Mouse (Mus musculus) limb, embryonic 11.5 days (tissue): ENCODE results near the gene Raet1e. TPM values are rescaled to one million over a fixed set of nuclear protein-coding genes. Genes with fewer than 3 reads are reported as not detected.

ENCODE experiments used
- ATAC-seq: fragments of 200-750 bp; cut with Nextera tagmentation; 2 replicates; pipeline ENCODE4 v1.8.0; 2017; ENCODE audit warnings: low read depth; ENCODE audit not compliant: insufficient number of reproducible peaks, low FRiP score, low TSS enrichment
- DNase-seq: peaks from one replicate; pipeline ENCODE4 v3.0.0-alpha.2; 2015; ENCODE audit warnings: low spot score
- H3K27ac ChIP-seq: fragments of 300-500 bp; sonication (generic); replicated peaks from 2 replicates; pipeline ENCODE4 v1.5.1; 2014; ENCODE audit warnings: low read depth, mild to moderate bottlenecking, low read length
- H3K27me3 ChIP-seq: fragments of 300-500 bp; sonication (generic); 2 replicates; pipeline ENCODE4 v1.6.1; 2014; ENCODE audit warnings: mild to moderate bottlenecking, low read length, mixed read lengths; ENCODE audit not compliant: control insufficient read depth, insufficient read depth
- H3K36me3 ChIP-seq: fragments of 300-500 bp; sonication (generic); 2 replicates; pipeline ENCODE4 v1.6.1; 2014; ENCODE audit warnings: mild to moderate bottlenecking, low read length, moderate library complexity, mixed read lengths; ENCODE audit not compliant: control insufficient read depth, insufficient read depth
- H3K4me1 ChIP-seq: fragments of 300-500 bp; sonication (generic); 2 replicates; pipeline ENCODE4 v1.6.1; 2014; ENCODE audit warnings: low read length, mixed read lengths; ENCODE audit not compliant: control insufficient read depth, insufficient read depth
- H3K4me2 ChIP-seq: fragments of 300-500 bp; sonication (generic); 2 replicates; pipeline ENCODE4 v1.6.1; 2014; ENCODE audit warnings: low read depth, mild to moderate bottlenecking, moderate library complexity; ENCODE audit not compliant: severe bottlenecking
- H3K4me3 ChIP-seq: fragments of 300-500 bp; sonication (generic); 2 replicates; pipeline ENCODE4 v1.5.1; 2014; ENCODE audit warnings: low read depth, low read length
- H3K9ac ChIP-seq: fragments of 300-500 bp; sonication (generic); 2 replicates; pipeline ENCODE4 v1.6.1; 2014; ENCODE audit warnings: mild to moderate bottlenecking, low read length
- H3K9me3 ChIP-seq: fragments of 300-500 bp; sonication (generic); 2 replicates; pipeline ENCODE4 v1.6.1; 2016; ENCODE audit warnings: low read length; ENCODE audit not compliant: control insufficient read depth
- WGBS: fragments of 180-500 bp; shearing (Covaris S2); extraction: QIAGEN DNeasy Blood & Tissue Kit; methylation state at CpG from one replicate; pipeline ENCODE4 v1.1.7; 2014; 5-methylcytosine and 5-hydroxymethylcytosine counted together
- polyA plus RNA-seq: library from polyadenylated mRNA; unstranded; fragments of >200 nt; fragmentation: Nextera tagmentation; extraction: Ambion mirVana; gene quantifications from 2 replicates; pipeline ENCODE4 v1.2.1, GENCODE M21; 2014

The Raet1e gene
- polyA plus RNA-seq, 1 experiment from 2014 or later = 14.3 TPM

- Histone ChIP-seq H3K4me3 (no peak overlapping the region), H3K4me1 (no peaks in the 10 kb centered on the region), H3K4me2 (no peak overlapping the region), H3K9me3 (no peaks in the 10 kb centered on the region), H3K36me3 (no peaks in the 10 kb centered on the region), H3K27me3 (no peaks in the 10 kb centered on the region), H3K27ac (no peak overlapping the region), H3K9ac (no peak overlapping the region)
- WGBS = 44% methylated on average over 6 of the region's 6 CpGs
- ATAC-seq (no peak), DNase-seq (no peak)
These were observed 124.4 kb downstream of the Raet1e start for GRCm38 (mm10) chr10:22282816-22283215.

DNA sequence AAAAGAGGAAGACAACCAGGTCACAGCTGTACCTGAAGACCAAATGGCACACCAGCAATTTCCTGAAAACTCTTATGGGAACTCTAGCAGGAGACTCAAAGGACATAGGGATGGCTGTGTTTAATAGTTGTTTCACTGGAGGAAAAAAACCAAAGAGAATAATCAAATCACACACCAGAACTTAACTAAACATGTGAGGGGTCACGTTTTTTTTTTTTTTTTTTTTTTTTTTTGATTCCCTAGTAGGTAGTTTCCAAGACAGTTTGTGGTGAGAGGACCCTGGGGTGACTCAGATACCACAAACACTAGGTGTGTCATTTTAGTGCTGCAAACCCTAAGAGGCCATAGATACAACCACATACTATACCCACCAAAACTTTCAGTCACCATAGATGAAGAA lies 137.3 kb downstream of the Raet1e start:
- WGBS = 24% methylated on average over 1 of the region's 1 CpGs
- Histone ChIP-seq H3K4me2 (no peak overlapping the region), H3K4me1 (no peaks in the 10 kb centered on the region), H3K27me3 (no peaks in the 10 kb centered on the region), H3K4me3 (no peak overlapping the region), H3K27ac (no peak overlapping the region), H3K9ac (no peak overlapping the region), H3K9me3 (no peaks in the 10 kb centered on the region), H3K36me3 (no peaks in the 10 kb centered on the region)
- DNase-seq (no peak), ATAC-seq (no peak)

DNA sequence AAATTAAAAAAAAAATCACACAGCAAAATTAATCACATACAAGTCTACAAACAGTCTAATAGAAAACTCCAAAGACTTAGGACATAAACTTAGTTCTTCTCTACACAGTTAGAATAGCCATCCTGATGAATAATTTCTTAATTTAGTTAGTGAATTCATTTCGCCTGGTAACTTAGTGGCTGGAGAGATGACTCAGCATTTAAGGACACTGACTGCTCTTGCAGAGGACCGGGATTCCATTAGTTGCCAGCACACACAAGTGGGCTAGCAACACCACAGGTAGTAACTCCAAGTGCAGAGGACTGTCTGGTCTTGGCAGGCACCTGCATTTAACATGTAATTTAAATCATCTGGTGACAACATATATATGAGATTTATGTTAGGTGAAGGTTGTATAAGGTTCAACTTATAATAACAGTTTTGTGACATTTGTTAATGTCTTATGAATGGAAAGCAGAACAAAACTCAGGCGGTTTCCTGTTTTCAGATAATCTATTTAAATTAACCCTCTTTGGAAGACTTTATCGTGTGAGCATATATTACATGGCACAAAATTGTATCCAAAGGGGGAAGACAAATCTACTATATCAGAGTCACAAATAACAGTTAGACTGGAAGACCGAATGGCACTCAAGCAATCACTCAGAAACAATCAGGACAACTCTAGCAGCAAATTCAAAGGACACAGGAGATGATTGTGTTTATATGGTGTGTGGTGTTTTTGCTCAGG lies 138.8 kb downstream of the Raet1e start:
- WGBS = 81% methylated on average over 5 of the region's 5 CpGs

DNA sequence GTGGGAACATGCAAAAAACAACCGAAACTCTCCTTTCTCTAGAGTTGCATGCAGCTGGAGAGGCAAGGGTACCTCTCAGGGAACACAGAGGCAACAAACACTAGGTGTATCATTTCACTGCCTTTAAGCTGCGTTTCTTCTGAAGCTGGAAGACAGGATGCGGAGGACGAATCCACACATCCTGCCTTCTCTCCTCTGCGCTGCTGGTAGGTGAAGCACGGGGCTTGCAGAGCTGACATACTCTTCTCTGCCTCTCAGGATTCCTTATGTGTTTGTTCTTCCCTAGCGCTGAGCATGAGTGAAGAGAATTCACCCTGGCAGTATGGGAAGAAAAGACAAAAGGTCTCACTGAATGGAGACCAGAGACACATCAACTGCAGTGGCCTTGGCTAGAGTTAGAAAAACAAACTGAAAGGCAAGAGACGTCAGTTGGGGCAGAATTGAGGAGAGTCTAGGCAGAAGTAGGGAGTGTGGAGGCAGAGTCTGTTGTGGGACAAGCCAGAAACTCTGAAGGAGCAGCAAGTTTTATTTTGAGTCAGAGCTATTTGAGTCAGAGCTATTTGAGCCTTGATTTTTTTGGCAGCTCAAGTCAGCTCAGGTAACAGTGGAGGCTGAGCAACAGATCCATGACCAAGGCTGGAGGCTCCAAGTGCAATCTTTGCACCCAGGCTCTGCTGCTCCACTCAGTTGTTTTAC lies 139.5 kb downstream of the Raet1e start:
- ATAC-seq (no peak), DNase-seq (no peak)
- Histone ChIP-seq H3K27ac (no peak overlapping the region), H3K9ac (no peak overlapping the region), H3K9me3 (no peaks in the 10 kb centered on the region), H3K4me3 (no peak overlapping the region), H3K36me3 (no peaks in the 10 kb centered on the region), H3K4me1 (no peaks in the 10 kb centered on the region), H3K27me3 (no peaks in the 10 kb centered on the region), H3K4me2 (no peak overlapping the region)
- WGBS = 67% methylated on average over 8 of the region's 8 CpGs

More for the DNA sequence above, 138.8 kb downstream of the Raet1e start:
- no peaks in the 10 kb centered on the region for H3K36me3 ChIP-seq
- H3K27me3 ChIP-seq = no peaks in the 10 kb centered on the region
- no peak overlapping the region for H3K4me3 ChIP-seq
- ATAC-seq (no peak), DNase-seq (no peak)
- H3K4me2 ChIP-seq = no peak overlapping the region
- H3K9ac ChIP-seq = no peak overlapping the region
- no peaks in the 10 kb centered on the region for H3K4me1 ChIP-seq
- no peak overlapping the region for H3K27ac ChIP-seq
- no peaks in the 10 kb centered on the region for H3K9me3 ChIP-seq

GRCm38 (mm10) chr10:22299324-22299723 lies 141.0 kb downstream of the Raet1e start:
- Histone ChIP-seq H3K4me2 (no peak overlapping the region), H3K27me3 (no peaks in the 10 kb centered on the region), H3K9me3 (no peaks in the 10 kb centered on the region), H3K4me3 (no peak overlapping the region), H3K9ac (no peak overlapping the region), H3K27ac (no peak overlapping the region), H3K4me1 (no peaks in the 10 kb centered on the region), H3K36me3 (no peaks in the 10 kb centered on the region)
- WGBS = 83% methylated on average over 2 of the region's 2 CpGs
- no peak for DNase-seq
- no peak for ATAC-seq

GRCm38 (mm10) chr10:22301641-22302040 lies 143.3 kb downstream of the Raet1e start:
- H3K4me2 ChIP-seq = no peak overlapping the region
- no peaks in the 10 kb centered on the region for H3K9me3 ChIP-seq
- no peak overlapping the region for H3K4me3 ChIP-seq
- H3K27ac ChIP-seq = no peak overlapping the region
- no peaks in the 10 kb centered on the region for H3K4me1 ChIP-seq
- H3K36me3 ChIP-seq = no peaks in the 10 kb centered on the region
- ATAC-seq = no peak
- H3K27me3 ChIP-seq = no peaks in the 10 kb centered on the region
- H3K9ac ChIP-seq = no peak overlapping the region
- WGBS = 93% methylated on average over 1 of the region's 1 CpGs
- no peak for DNase-seq

DNA sequence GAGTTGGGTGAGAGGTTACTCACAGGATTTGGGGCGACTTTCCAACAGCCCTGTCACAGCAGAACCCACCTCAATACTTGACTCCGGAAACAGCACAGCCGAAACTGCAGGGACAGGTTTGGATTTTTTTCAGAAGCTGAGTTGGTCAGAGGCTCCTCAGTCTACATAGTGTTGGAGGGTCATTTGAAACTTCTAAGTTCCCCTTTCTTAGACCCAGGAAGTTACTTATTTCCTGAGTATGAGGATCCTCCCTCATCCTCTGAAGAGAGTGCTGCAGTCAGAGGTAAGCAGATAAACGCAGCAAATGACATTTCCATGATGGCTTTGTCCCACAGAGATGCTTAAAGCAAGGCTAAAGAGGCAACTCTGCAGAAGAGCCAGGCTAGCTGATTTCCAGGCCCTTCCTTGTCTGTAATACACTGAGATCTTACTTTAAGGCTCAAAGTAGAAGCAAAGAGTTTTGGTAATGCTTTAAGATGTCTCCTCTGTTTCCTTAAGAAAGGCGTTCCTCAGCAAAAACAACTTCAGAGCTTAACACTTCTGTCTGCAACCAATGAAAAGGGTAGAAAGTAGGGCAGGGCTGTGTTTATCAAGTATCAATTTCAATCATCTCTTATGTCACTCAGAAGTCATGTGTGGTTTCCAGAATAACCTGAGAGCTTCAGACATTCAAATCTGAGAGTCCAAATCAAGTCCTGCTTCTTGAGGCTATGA lies 144.1 kb downstream of the Raet1e start:
- Histone ChIP-seq H3K4me3 (no peak overlapping the region), H3K36me3 (no peaks in the 10 kb centered on the region), H3K9ac (no peak overlapping the region), H3K27ac (no peak overlapping the region), H3K27me3 (no peaks in the 10 kb centered on the region), H3K4me1 (no peaks in the 10 kb centered on the region), H3K4me2 (no peak overlapping the region), H3K9me3 (no peaks in the 10 kb centered on the region)
- ATAC-seq = no peak
- no peak for DNase-seq
- 78% methylated on average over 5 of the region's 5 CpGs for WGBS

DNA sequence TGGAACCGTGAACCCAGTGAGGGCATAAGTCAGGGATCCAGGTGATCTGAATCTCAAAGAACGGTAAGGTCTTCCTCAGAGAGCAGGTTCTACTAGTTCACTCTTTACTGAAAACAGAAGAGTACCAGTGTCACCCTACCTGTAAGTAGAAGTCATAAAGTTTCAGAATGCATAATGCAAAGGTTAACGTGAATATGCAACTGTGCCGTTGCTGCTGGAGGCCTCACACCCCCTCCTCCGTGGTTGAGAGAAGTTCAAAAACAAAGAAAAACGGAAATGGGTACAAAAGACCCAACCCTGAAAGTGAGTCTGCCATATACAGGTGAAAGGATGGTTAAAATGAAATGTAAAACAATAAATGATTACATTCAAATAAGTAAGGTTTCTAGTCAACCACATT lies 145.4 kb downstream of the Raet1e start:
- 89% methylated on average over 6 of the region's 6 CpGs for WGBS

More for the DNA sequence above, 145.4 kb downstream of the Raet1e start:
- no peak overlapping the region for H3K9ac ChIP-seq
- H3K9me3 ChIP-seq = no peaks in the 10 kb centered on the region
- H3K27me3 ChIP-seq = no peaks in the 10 kb centered on the region
- no peak for DNase-seq
- H3K36me3 ChIP-seq = no peaks in the 10 kb centered on the region
- H3K4me2 ChIP-seq = no peak overlapping the region
- no peak for ATAC-seq
- H3K27ac ChIP-seq = no peak overlapping the region
- no peaks in the 10 kb centered on the region for H3K4me1 ChIP-seq
- H3K4me3 ChIP-seq = no peak overlapping the region
